Mouse (Mus musculus) embryonic facial prominence, embryonic 12.5 days (tissue): Measurements from ENCODE around the gene Zfr2. TPM values are rescaled to one million over a fixed set of nuclear protein-coding genes. Genes with fewer than 3 reads are reported as not detected.
"Not testable (repeated sequence)": the region's sequence is repeated elsewhere in the genome, so short reads cannot be mapped to it uniquely, and the experiment has no call there.

Experiments used
- ATAC-seq: fragments of 200-750 bp; cut with Nextera tagmentation; 2 replicates; pipeline ENCODE4 v1.8.0; 2017; ENCODE audit not compliant: insufficient number of reproducible peaks, insufficient read depth, low FRiP score, low TSS enrichment
- H3K27ac ChIP-seq: fragments of 300-500 bp; sonication (generic); 2 replicates; pipeline ENCODE4 v1.5.1; 2016; ENCODE audit warnings: mild to moderate bottlenecking
- H3K27me3 ChIP-seq: fragments of 300-500 bp; sonication (generic); 2 replicates; pipeline ENCODE4 v1.6.1; 2016; ENCODE audit warnings: mild to moderate bottlenecking, moderate library complexity
- H3K36me3 ChIP-seq: fragments of 300-500 bp; sonication (generic); 2 replicates; pipeline ENCODE4 v1.6.1; 2016; ENCODE audit warnings: mild to moderate bottlenecking
- H3K4me1 ChIP-seq: fragments of 300-500 bp; sonication (generic); 2 replicates; pipeline ENCODE4 v1.6.1; 2016
- H3K4me2 ChIP-seq: fragments of 300-500 bp; sonication (generic); replicated peaks from 2 replicates; pipeline ENCODE4 v1.6.1; 2016; ENCODE audit warnings: mild to moderate bottlenecking, moderate library complexity
- H3K4me3 ChIP-seq: fragments of 300-500 bp; sonication (generic); 2 replicates; pipeline ENCODE4 v1.5.1; 2016; ENCODE audit warnings: mild to moderate bottlenecking
- H3K9ac ChIP-seq: fragments of 300-500 bp; sonication (generic); 2 replicates; pipeline ENCODE4 v1.6.1; 2016; ENCODE audit warnings: mild to moderate bottlenecking, moderate library complexity
- H3K9me3 ChIP-seq: fragments of 300-500 bp; sonication (generic); 2 replicates; pipeline ENCODE4 v1.6.1; 2016; ENCODE audit warnings: mild to moderate bottlenecking, moderate library complexity
- WGBS: fragments of 180-500 bp; shearing (Covaris S2); methylation state at CpG from one replicate; pipeline ENCODE4 v1.1.7; 2016; 5-methylcytosine and 5-hydroxymethylcytosine counted together
- polyA plus RNA-seq: library from polyadenylated mRNA; unstranded; fragments of >200 nt; fragmentation: Nextera tagmentation; extraction: Ambion mirVana; gene quantifications from 2 replicates; pipeline ENCODE4 v1.2.1, GENCODE M21; 2016

Gene Zfr2
- polyA plus RNA-seq, 1 experiment from 2014 or later, result 13.2 TPM

GRCm38 (mm10) chr10:81204137-81204536 is 28.8 kb upstream of the Zfr2 start:
- Histone ChIP-seq H3K4me1 (no peaks in the 10 kb centered on the region), H3K4me2 (no peak overlapping the region), H3K27me3 (0 out of 2 replicates have a peak, but pooled peaks cover 2% of the 10 kb centered on the region), H3K4me3 (no peak overlapping the region), H3K9ac (no peak overlapping the region; the same call in 1 of the 2 replicates), H3K36me3 (no peaks in the 10 kb centered on the region), H3K27ac (no peak overlapping the region), H3K9me3 (no peaks in the 10 kb centered on the region)
- WGBS, result 67% methylated on average over 4 of the region's 4 CpGs
- ATAC-seq, result no peak

- H3K4me1 ChIP-seq, result no peaks in the 10 kb centered on the region
- H3K27me3 ChIP-seq, result no peaks in the 10 kb centered on the region
- ATAC-seq, result no peak
- H3K4me2 ChIP-seq, result no peak overlapping the region
- no peak overlapping the region for H3K9ac ChIP-seq
- no peak overlapping the region for H3K4me3 ChIP-seq
- no peaks in the 10 kb centered on the region for H3K36me3 ChIP-seq
- H3K27ac ChIP-seq, result no peak overlapping the region
- WGBS, result 92% methylated on average over 5 of the region's 5 CpGs
- H3K9me3 ChIP-seq, result peaks cover 3% of the 10 kb centered on the region; the same call in 1 of the 2 replicates
These were observed 22.8 kb upstream of the Zfr2 start for GRCm38 (mm10) chr10:81210154-81210553.

GRCm38 (mm10) chr10:81216260-81216659 is 16.7 kb upstream of the Zfr2 start:
- Histone ChIP-seq H3K4me2 (no peak overlapping the region), H3K27me3 (no peaks in the 10 kb centered on the region), H3K4me3 (no peak overlapping the region), H3K9ac (no peak overlapping the region), H3K9me3 (peaks cover 3% of the 10 kb centered on the region; the same call in 1 of the 2 replicates), H3K4me1 (no peaks in the 10 kb centered on the region), H3K27ac (no peak overlapping the region), H3K36me3 (no peaks in the 10 kb centered on the region)
- 88% methylated on average over 6 of the region's 6 CpGs for WGBS
- ATAC-seq, result no peak

- Histone ChIP-seq H3K27me3 (no peaks in the 10 kb centered on the region), H3K4me1 (no peaks in the 10 kb centered on the region), H3K27ac (no peak overlapping the region), H3K36me3 (no peaks in the 10 kb centered on the region), H3K9ac (no peak overlapping the region), H3K9me3 (peaks cover 3% of the 10 kb centered on the region; the same call in 1 of the 2 replicates), H3K4me2 (no peak overlapping the region), H3K4me3 (no peak overlapping the region)
- no peak for ATAC-seq
- 81% methylated on average over 6 of the region's 6 CpGs for WGBS
These were observed 16.1 kb upstream of the Zfr2 start for GRCm38 (mm10) chr10:81216810-81217209.

GRCm38 (mm10) chr10:81217267-81217666 is 15.7 kb upstream of the Zfr2 start:
- not testable (repeated sequence) for H3K9me3 ChIP-seq, H3K27ac ChIP-seq, ATAC-seq, H3K36me3 ChIP-seq, H3K4me3 ChIP-seq, H3K9ac ChIP-seq, H3K4me1 ChIP-seq, H3K4me2 ChIP-seq, H3K27me3 ChIP-seq
- 22% methylated on average over 1 of the region's 1 CpGs for WGBS

- no peaks in the 10 kb centered on the region for H3K36me3 ChIP-seq
- no peaks in the 10 kb centered on the region for H3K9me3 ChIP-seq
- no peak overlapping the region for H3K27ac ChIP-seq
- 0 out of 2 replicates have a peak, but pooled peaks have one; percentile 41 for ATAC-seq
- no peak overlapping the region for H3K4me2 ChIP-seq
- H3K9ac ChIP-seq, result no peak overlapping the region
- H3K4me1 ChIP-seq, result no peaks in the 10 kb centered on the region
- no peaks in the 10 kb centered on the region for H3K27me3 ChIP-seq
- 36% methylated on average over 7 of the region's 7 CpGs for WGBS
- no peak overlapping the region for H3K4me3 ChIP-seq
These were observed 15.0 kb upstream of the Zfr2 start for GRCm38 (mm10) chr10:81217964-81218363.

GRCm38 (mm10) chr10:81221402-81222015 is 11.4 kb upstream of the Zfr2 start:
- H3K4me2 ChIP-seq, result no peak overlapping the region
- no peak overlapping the region for H3K4me3 ChIP-seq
- no peak overlapping the region for H3K27ac ChIP-seq
- no peak overlapping the region for H3K9ac ChIP-seq
- no peaks in the 10 kb centered on the region for H3K4me1 ChIP-seq
- H3K9me3 ChIP-seq, result no peaks in the 10 kb centered on the region
- H3K36me3 ChIP-seq, result no peaks in the 10 kb centered on the region
- ATAC-seq, result no peak
- no peaks in the 10 kb centered on the region for H3K27me3 ChIP-seq
- 89% methylated on average over 5 of the region's 5 CpGs for WGBS

- not testable (repeated sequence) for H3K9ac ChIP-seq, H3K9me3 ChIP-seq, H3K27me3 ChIP-seq, H3K4me2 ChIP-seq, H3K4me3 ChIP-seq, H3K27ac ChIP-seq, ATAC-seq, H3K4me1 ChIP-seq, H3K36me3 ChIP-seq
- 76% methylated on average over 2 of the region's 2 CpGs for whole genome bisulfite sequencing
These were observed 9.2 kb upstream of the Zfr2 start for GRCm38 (mm10) chr10:81223731-81224130.

- 13% methylated on average over 20 of the region's 20 CpGs for WGBS
- no peak for ATAC-seq
- H3K4me1 ChIP-seq, result peaks cover 12% of the 10 kb centered on the region
- H3K27ac ChIP-seq, result no peak overlapping the region
- no peaks in the 10 kb centered on the region for H3K9me3 ChIP-seq
- H3K27me3 ChIP-seq, result peaks cover 36% of the 10 kb centered on the region
- H3K36me3 ChIP-seq, result no peaks in the 10 kb centered on the region
- peak overlapping the region; percentile 29 for H3K4me3 ChIP-seq
- H3K4me2 ChIP-seq, result peak overlapping the region; percentile 45
- peak overlapping the region; percentile 37; the same call in 1 of the 2 replicates for H3K9ac ChIP-seq
These were observed 3.1 kb upstream of the Zfr2 start for GRCm38 (mm10) chr10:81229735-81230437.

GRCm38 (mm10) chr10:81230438-81231332 is 2.3 kb upstream of the Zfr2 start, which contains the start of gene Atcay:
Gene Atcay (minus strand): TSS chr10:81230833.
- Histone ChIP-seq H3K4me1 (peaks cover 12% of the 10 kb centered on the region), H3K27me3 (peaks cover 36% of the 10 kb centered on the region), H3K4me3 (peak within 1 kb of the TSS; percentile 29), H3K4me2 (peak within 1 kb of the TSS; percentile 45), H3K9me3 (no peaks in the 10 kb centered on the region), H3K9ac (peak within 1 kb of the TSS; percentile 37; the same call in 1 of the 2 replicates), H3K27ac (no peak within 1 kb of the TSS), H3K36me3 (no peaks in the 10 kb centered on the region)
- 9% methylated on average over 27 of the region's 27 CpGs for WGBS
- ATAC-seq, result peak; percentile 42; the same call in 1 of the 2 replicates

- peaks cover 12% of the 10 kb centered on the region for H3K4me1 ChIP-seq
- no peak overlapping the region for H3K27ac ChIP-seq
- ATAC-seq, result no peak
- H3K27me3 ChIP-seq, result peaks cover 36% of the 10 kb centered on the region
- 53% methylated on average over 7 of the region's 7 CpGs for WGBS
- 0 out of 2 replicates have a peak overlapping the region, but pooled peaks have one; percentile 23 for H3K4me2 ChIP-seq
- no peaks in the 10 kb centered on the region for H3K36me3 ChIP-seq
- H3K9me3 ChIP-seq, result no peaks in the 10 kb centered on the region
- H3K9ac ChIP-seq, result no peak overlapping the region
- H3K4me3 ChIP-seq, result no peak overlapping the region
These were observed 1.5 kb upstream of the Zfr2 start for GRCm38 (mm10) chr10:81231436-81231835.
